Mouse (Mus musculus): ENCODE measurements around the gene Ints3.
A peak's percentile ranks its signal among the peaks of the same experiment; 100 is the strongest.

Ints3 gene

GRCm38 (mm10) chr3:90391004-90391403 is 42.4 kb downstream of the Ints3 start:
- no peak for DNase-seq (ENCODE audit: low spot score)

- peak; percentile 83 for DNase-seq (ENCODE audit: low spot score)
These were observed 43.6 kb downstream of the Ints3 start, which contains the start of gene Slc27a3 for GRCm38 (mm10) chr3:90389511-90390490. Gene Slc27a3, minus strand, starts transcription at chr3:90389938.

DNA sequence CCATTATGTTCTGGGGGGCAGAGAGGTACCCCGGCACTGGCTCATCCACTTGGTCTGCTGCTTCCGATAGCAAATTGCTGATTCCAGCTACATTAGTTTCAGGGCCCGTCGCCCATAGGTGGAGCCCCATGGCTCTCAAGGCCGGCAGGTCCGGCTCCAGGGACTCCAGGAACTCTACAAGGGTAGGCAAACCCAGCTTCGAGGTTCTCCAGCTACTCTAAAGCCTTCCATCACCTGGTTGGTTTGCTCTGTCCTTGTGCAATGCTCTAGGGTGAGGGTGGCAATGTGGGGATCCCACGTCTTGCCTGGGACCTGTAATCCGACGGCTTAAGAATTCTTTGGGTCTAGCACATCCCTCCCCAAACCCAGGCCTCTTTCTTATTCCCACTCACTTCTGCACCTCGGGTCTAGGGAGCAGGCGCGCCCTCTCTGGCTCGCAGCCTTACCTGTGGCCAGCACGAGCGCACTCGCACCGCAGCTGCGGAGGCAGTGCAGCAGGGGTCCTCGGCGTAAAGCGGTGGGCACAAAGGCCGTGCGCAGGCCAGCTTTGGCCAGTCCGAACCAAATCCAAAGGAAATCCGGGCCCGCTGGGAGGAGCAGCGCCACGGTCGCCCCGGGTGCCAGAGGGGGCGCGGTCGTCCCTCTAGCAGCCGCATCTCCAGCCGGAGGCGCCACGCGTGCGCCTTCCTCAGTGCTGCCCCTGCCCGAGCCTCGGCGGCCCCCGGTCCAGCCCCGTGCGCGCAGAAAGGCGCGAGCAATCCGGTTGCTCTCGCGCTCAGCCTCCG is 44.5 kb downstream of the Ints3 start:
- peak; percentile 73 for DNase-seq (ENCODE audit: low spot score)

GRCm38 (mm10) chr3:90388192-90388591 is 45.2 kb downstream of the Ints3 start:
- DNase-seq (ENCODE audit: low spot score), result no peak

DNA sequence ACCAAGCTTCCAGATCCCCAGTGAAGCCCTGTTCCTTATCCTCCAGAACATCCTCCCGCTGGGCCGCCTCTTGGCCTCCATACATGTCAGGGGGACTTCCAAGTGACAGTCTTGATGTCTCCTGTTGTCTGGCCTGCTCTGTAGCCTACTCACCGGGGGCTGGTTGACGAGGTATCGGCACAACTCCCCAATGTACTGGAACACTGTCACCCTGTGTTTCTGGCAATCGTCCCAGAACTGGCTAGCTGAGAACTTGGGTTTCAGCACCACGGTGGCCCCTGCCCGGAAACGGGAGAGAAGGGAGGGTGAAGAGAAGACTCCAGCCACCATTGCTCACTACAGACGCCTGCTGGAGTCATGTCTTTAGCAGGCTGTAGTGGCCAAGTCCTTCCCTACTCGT is 45.9 kb downstream of the Ints3 start:
- no peak for DNase-seq (ENCODE audit: low spot score)

DNA sequence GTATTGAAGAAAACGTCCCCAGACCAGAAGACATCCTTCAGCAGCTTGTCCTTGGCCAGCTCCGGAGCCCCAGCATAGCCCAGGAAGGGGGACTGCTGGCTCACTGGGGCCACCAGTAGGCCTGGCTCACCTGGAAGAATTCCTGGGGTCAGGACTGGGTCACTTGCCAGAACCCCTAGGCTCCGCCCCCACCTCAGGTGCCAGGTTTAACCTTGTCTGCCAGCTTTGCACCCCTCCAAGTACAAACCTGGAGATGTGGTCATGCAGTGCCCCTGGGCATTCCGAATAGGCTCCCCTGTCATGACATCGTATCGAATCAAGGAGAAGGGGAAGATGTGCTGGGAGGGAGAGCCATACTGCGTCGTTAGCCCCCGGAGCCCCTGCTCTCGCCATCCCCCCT is 46.6 kb downstream of the Ints3 start:
- DNase-seq (ENCODE audit: low spot score), result no peak

DNA sequence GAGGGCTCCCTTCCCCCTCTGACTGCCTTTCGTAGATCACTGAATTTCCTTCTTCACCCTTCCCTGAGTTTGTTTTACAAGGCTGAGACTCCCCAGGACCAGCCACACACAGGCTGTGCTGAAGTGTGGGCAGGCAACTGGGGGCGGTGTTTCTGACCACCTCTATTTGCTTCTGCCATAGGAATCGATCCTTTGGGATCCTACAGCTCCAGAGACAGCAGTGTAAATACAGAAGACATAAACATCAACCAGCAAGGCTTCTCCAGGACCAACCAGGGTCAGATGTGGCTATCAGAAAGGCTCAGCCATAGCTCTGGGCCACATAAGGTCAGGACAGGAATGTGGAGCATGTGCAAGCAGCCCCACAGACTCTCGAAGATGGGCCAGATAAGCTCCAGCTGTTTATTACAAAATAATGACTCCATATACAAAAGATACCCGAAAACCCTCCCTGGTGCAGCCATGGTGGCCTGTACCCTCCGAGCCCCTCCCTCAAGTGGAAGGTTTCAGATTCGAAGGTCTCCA is 48.5 kb downstream of the Ints3 start:
- DNase-seq (ENCODE audit: low spot score), result peak; percentile 83

GRCm38 (mm10) chr3:90383690-90384089 is 49.7 kb downstream of the Ints3 start:
- DNase-seq (ENCODE audit: low spot score), result no peak

- DNase-seq (ENCODE audit: low spot score), result no peak
These were observed 51.7 kb downstream of the Ints3 start for GRCm38 (mm10) chr3:90381727-90382126.

- DNase-seq (ENCODE audit: low spot score), result no peak
These were observed 54.9 kb downstream of the Ints3 start for GRCm38 (mm10) chr3:90378496-90378895.

GRCm38 (mm10) chr3:90376247-90376585 is 57.2 kb downstream of the Ints3 start:
- DNase-seq (ENCODE audit: low spot score), result peak; percentile 40

GRCm38 (mm10) chr3:90375562-90376246 is 57.7 kb downstream of the Ints3 start:
- peak; percentile 39 for DNase-seq (ENCODE audit: low spot score)

- no peak for DNase-seq (ENCODE audit: low spot score)
These were observed 59.1 kb downstream of the Ints3 start for GRCm38 (mm10) chr3:90374368-90374767.

DNA sequence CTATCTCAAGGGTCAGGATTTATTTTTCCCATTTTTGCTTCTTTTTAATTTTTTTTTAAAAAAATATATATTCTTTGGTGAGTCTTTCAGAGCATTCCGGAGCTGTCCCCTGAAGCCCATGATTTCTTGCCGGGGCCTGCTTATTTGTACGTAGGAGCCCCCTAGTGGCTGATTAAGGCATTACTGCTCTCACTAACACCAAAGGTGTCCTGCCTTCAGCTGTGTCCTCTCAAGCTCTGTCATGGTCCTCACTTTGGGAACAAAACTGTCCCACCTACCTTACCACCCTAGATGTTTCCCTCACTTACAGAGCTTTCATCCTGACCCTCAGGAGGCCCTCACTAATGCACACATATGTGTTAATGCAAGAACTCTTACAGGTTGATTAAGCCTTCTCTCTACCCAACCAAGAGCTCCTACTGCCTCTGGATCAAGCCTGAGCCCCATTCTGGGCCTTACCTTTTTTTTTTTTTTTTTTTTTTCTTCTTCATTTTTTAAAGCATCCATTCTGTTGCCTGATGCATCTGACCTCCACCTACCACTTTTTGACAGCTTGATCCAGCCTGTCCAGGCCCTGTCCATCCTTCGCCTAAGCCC is 59.9 kb downstream of the Ints3 start:
- DNase-seq (ENCODE audit: low spot score), result peak; percentile 74

GRCm38 (mm10) chr3:90372817-90373216 is 60.6 kb downstream of the Ints3 start:
- no peak for DNase-seq (ENCODE audit: low spot score)

DNA sequence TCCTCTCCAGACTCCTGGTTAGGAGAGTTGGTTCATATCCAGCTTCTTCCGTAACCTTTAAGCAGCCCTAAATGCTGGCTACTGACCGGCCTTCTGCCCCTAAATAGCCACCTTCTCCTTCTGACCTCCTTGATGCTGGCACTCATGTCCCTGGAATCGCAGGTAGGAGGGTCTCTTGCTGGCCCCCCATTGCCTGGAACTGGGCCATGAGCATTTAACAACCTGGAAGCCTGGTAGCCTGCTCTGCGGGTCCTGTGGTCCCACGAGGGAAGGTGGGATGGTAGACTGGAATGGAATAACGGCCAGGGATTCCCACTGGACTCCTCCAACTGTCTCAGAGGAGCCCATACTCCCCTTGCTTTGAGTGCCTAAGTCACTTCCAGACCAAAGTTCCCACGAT is 61.6 kb downstream of the Ints3 start:
- no peak for DNase-seq (ENCODE audit: low spot score)

GRCm38 (mm10) chr3:90369041-90369440 is 64.4 kb downstream of the Ints3 start:
- no peak for DNase-seq (ENCODE audit: low spot score)

- DNase-seq (ENCODE audit: low spot score), result no peak
These were observed 66.3 kb downstream of the Ints3 start for GRCm38 (mm10) chr3:90367001-90367632.

DNA sequence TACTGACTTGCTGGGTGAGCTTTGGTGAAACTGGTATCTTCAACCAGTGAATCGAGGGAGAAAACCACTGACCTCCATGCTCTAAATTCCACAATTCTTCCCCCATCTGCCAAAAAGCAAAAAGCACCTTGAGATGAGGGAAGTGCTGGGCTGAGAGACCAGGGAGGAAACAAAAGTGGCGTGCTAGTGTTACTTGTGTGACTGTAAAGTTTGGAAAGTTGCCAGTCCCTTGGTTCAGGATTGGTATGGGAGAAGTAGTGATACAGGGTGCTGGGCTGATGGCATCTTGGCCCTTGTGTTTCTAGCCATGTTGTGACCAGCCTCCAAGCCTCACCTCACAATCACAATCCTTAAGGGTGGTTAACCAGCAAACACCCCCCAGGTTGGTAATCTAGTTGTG is 71.1 kb downstream of the Ints3 start:
- no peak for DNase-seq (ENCODE audit: low spot score)

- DNase-seq (ENCODE audit: low spot score), result no peak
These were observed 71.9 kb downstream of the Ints3 start for GRCm38 (mm10) chr3:90361476-90361875.

- DNase-seq (ENCODE audit: low spot score), result no peak
These were observed 74.2 kb downstream of the Ints3 start for GRCm38 (mm10) chr3:90359230-90359629.

Data from yolk sac, embryonic 10.5 days (tissue).